25 mouse cellular contexts compared by ENCODE assay signal in genomic region chr1:33733044-33733443, GRCm38 (mm10). TPM values are rescaled to one million over a fixed set of nuclear protein-coding genes. Genes with fewer than 3 reads are reported as not detected.
DNase-seq lines count a peak whose midpoint lies in the region; ATAC-seq and TF ChIP-seq lines count a peak whose summit lies in the region.
"Had no signal": no experiment of that assay in that cellular context is flagged by ENCODE, and none has a peak within 500 bp of the region (broad histone marks: within the 10 kb centered on the region; RNA-seq: fewer than 3 reads in every experiment).

No protein-coding gene starts in this region.

- WGBS in intestine, embryonic 15.5 days, result 86% methylated on average over 9 of the region's 9 CpGs
- 72% methylated on average over 9 of the region's 9 CpGs for WGBS in intestine, postnatal 0 days
- WGBS in midbrain, embryonic 14.5 days, result 93% methylated on average over 9 of the region's 9 CpGs
- 94% methylated on average over 9 of the region's 9 CpGs for WGBS in midbrain, embryonic 10.5 days
- 92% methylated on average over 9 of the region's 9 CpGs for WGBS in forebrain, postnatal 0 days

- DNase-seq in midbrain, embryonic 14.5 days, result no peak
- no peak for DNase-seq in midbrain, embryonic 10.5 days (ENCODE audit: low spot score)
- DNase-seq in Patski (ENCODE audit: low read depth, low spot score), result no peak
- no peak for DNase-seq in adrenal gland, postnatal 25 days
- DNase-seq in forebrain, postnatal 0 days, result no peak
- DNase-seq: adrenal gland, postnatal 14 days; cerebellum, adult 11-12 months; cerebellum, postnatal 14 days; heart, postnatal 10 days; kidney, adult 9 months; kidney, postnatal 4 days; layer of hippocampus, adult 9-11 months; left cerebral cortex, postnatal 4 days; liver; lung, embryonic 14.5 days; thymus, postnatal 4 days had no signal

- no peak overlapping the region for H3K4me3 ChIP-seq in intestine, embryonic 15.5 days (replicated peaks)
- H3K4me3 ChIP-seq in intestine, postnatal 0 days (ENCODE audit: low read depth, low read length), result no peak overlapping the region
- H3K4me3 ChIP-seq in midbrain, embryonic 14.5 days (replicated peaks; ENCODE audit: low read depth, low read length), result no peak overlapping the region
- no peak overlapping the region for H3K4me3 ChIP-seq in midbrain, embryonic 10.5 days
- H3K4me3 ChIP-seq in forebrain, postnatal 0 days (ENCODE audit: low read depth, low read length), result no peak overlapping the region
- H3K4me3 ChIP-seq: erythroblast, embryonic 14.5 days; forebrain, embryonic 13.5 days; left cerebral cortex, adult 2 months had no signal

- no peak overlapping the region for H3K27ac ChIP-seq in intestine, embryonic 15.5 days
- H3K27ac ChIP-seq in intestine, postnatal 0 days (ENCODE audit: low read depth, low read length), result no peak overlapping the region
- no peak overlapping the region for H3K27ac ChIP-seq in midbrain, embryonic 14.5 days (replicated peaks; ENCODE audit: low read depth, low read length)
- H3K27ac ChIP-seq in midbrain, embryonic 10.5 days (replicated peaks), result no peak overlapping the region
- no peak overlapping the region for H3K27ac ChIP-seq in forebrain, postnatal 0 days (ENCODE audit: low read depth, low read length)
- H3K27ac ChIP-seq: forebrain, embryonic 13.5 days; hindbrain, postnatal 0 days; left cerebral cortex, adult 2 months; macrophage had no signal

- H3K9me3 ChIP-seq in intestine, embryonic 15.5 days, result no peaks in the 10 kb centered on the region
- no peaks in the 10 kb centered on the region for H3K9me3 ChIP-seq in intestine, postnatal 0 days (ENCODE audit: control insufficient read depth)
- no peaks in the 10 kb centered on the region for H3K9me3 ChIP-seq in midbrain, embryonic 14.5 days (ENCODE audit: control insufficient read depth, low read length)
- no peaks in the 10 kb centered on the region for H3K9me3 ChIP-seq in midbrain, embryonic 10.5 days (replicated peaks)
- H3K9me3 ChIP-seq in forebrain, postnatal 0 days (ENCODE audit: low read length), result no peaks in the 10 kb centered on the region
- H3K9me3 ChIP-seq: forebrain, embryonic 13.5 days had no signal

- no peak overlapping the region for H3K4me2 ChIP-seq in intestine, embryonic 15.5 days (replicated peaks)
- no peak overlapping the region for H3K4me2 ChIP-seq in intestine, postnatal 0 days (replicated peaks; ENCODE audit: low read depth)
- no peak overlapping the region for H3K4me2 ChIP-seq in midbrain, embryonic 14.5 days (ENCODE audit: low read length)
- H3K4me2 ChIP-seq in forebrain, postnatal 0 days (ENCODE audit: low read depth), result no peak overlapping the region
- H3K4me2 ChIP-seq: forebrain, embryonic 13.5 days; heart, embryonic 11.5 days; lung, embryonic 14.5 days had no signal

- H3K27me3 ChIP-seq in intestine, embryonic 15.5 days (replicated peaks), result no peaks in the 10 kb centered on the region
- H3K27me3 ChIP-seq in intestine, postnatal 0 days (replicated peaks; ENCODE audit: control insufficient read depth, insufficient read depth, low read length), result no peaks in the 10 kb centered on the region
- no peaks in the 10 kb centered on the region for H3K27me3 ChIP-seq in midbrain, embryonic 14.5 days (ENCODE audit: control insufficient read depth, insufficient read depth, low read length)
- no peaks in the 10 kb centered on the region for H3K27me3 ChIP-seq in midbrain, embryonic 10.5 days (ENCODE audit: low read depth, poor library complexity, severe bottlenecking)
- H3K27me3 ChIP-seq in Patski, result no peaks in the 10 kb centered on the region
- no peaks in the 10 kb centered on the region for H3K27me3 ChIP-seq in forebrain, postnatal 0 days (ENCODE audit: insufficient read depth, low read length)
- H3K27me3 ChIP-seq: forebrain, embryonic 13.5 days had no signal

- in situ Hi-C loops in Patski (cut with MboI; ENCODE audit: low pct_unique_long_range_greater_than_20kb), result loop anchor here (5.0 kb wide), 1 partner anchor 46 kb away; no protein-coding TSS in a partner anchor

- no peak overlapping the region for H3K9ac ChIP-seq in intestine, embryonic 15.5 days
- H3K9ac ChIP-seq in intestine, postnatal 0 days (ENCODE audit: low read depth, low read length), result no peak overlapping the region
- no peak overlapping the region for H3K9ac ChIP-seq in midbrain, embryonic 14.5 days (replicated peaks; ENCODE audit: low read length)
- H3K9ac ChIP-seq in forebrain, postnatal 0 days, result no peak overlapping the region
- H3K9ac ChIP-seq: forebrain, embryonic 13.5 days; lung, embryonic 14.5 days had no signal

- no peak for TF ChIP-seq CTCF in intestine, postnatal 0 days (IDR thresholded peaks at IDR 0.05; ENCODE audit: low read depth)
- TF ChIP-seq CTCF in Patski (IDR thresholded peaks at IDR 0.05), result no peak
- no peak for TF ChIP-seq CTCF in forebrain, postnatal 0 days (IDR thresholded peaks at IDR 0.05; ENCODE audit: low read depth)

- POLR2A ChIA-PET in Patski (lab: Charles Lee), result interaction anchor here (0.6 kb wide), 1 partner anchor 70 kb away, joined by 3 read pairs; no protein-coding TSS in a partner anchor

- peaks cover 7% of the 10 kb centered on the region; the same call in 1 of the 2 replicates for H3K36me3 ChIP-seq in intestine, embryonic 15.5 days
- peaks cover 37% of the 10 kb centered on the region for H3K36me3 ChIP-seq in intestine, postnatal 0 days (ENCODE audit: control insufficient read depth, insufficient read depth)
- H3K36me3 ChIP-seq in midbrain, embryonic 14.5 days (ENCODE audit: control insufficient read depth, insufficient read depth, low read length), result peaks cover 77% of the 10 kb centered on the region
- H3K36me3 ChIP-seq in midbrain, embryonic 10.5 days, result peaks cover 99% of the 10 kb centered on the region
- H3K36me3 ChIP-seq in forebrain, postnatal 0 days (ENCODE audit: insufficient read depth), result peaks cover 50% of the 10 kb centered on the region

- no peaks in the 10 kb centered on the region for H3K4me1 ChIP-seq in intestine, embryonic 15.5 days (replicated peaks)
- no peaks in the 10 kb centered on the region for H3K4me1 ChIP-seq in intestine, postnatal 0 days (replicated peaks; ENCODE audit: control insufficient read depth, insufficient read depth, low read length)
- no peaks in the 10 kb centered on the region for H3K4me1 ChIP-seq in midbrain, embryonic 14.5 days (ENCODE audit: control insufficient read depth, insufficient read depth, low read length)
- no peaks in the 10 kb centered on the region for H3K4me1 ChIP-seq in midbrain, embryonic 10.5 days
- H3K4me1 ChIP-seq in forebrain, postnatal 0 days (ENCODE audit: insufficient read depth), result no peaks in the 10 kb centered on the region
- H3K4me1 ChIP-seq: forebrain, embryonic 13.5 days had no signal

- CTCF ChIA-PET in Patski (lab: Charles Lee), result interaction anchor here (1.1 to 5.6 kb wide), 5 partner anchors 10 to 61 kb away, joined by 3 to 30 read pairs (median 9); partner anchors contain the start of gene Prim2

- ATAC-seq in intestine, embryonic 15.5 days, result peak; percentile 51; the same call in 1 of the 2 replicates
- ATAC-seq in intestine, postnatal 0 days, result no peak
- ATAC-seq in midbrain, embryonic 14.5 days (ENCODE audit: low FRiP score, low TSS enrichment), result 0 out of 2 replicates have a peak, but pooled peaks have one; percentile 31
- peak; percentile 94 for ATAC-seq in Patski
- ATAC-seq in megakaryocyte-erythroid progenitor cell, adult 5-6 weeks (replicated peaks; ENCODE audit: low FRiP score, low TSS enrichment, poor library complexity, severe bottlenecking), result 0 out of 2 replicates have a peak, but pooled peaks have one; percentile 18
- no peak for ATAC-seq in forebrain, postnatal 0 days
- ATAC-seq: forebrain, embryonic 13.5 days; hindbrain, postnatal 0 days had no signal

RNA-seq across cellular contexts. Expression of gene Rab23, which starts 13.4 kb away (rescaled TPM):
- polyA plus RNA-seq in intestine, embryonic 15.5 days (2015; fragmentation: Nextera tagmentation; extraction: Ambion mirVana), result 18.1 and 19.1 TPM in 2 replicates
- polyA plus RNA-seq in intestine, postnatal 0 days (2015; fragmentation: Nextera tagmentation; extraction: Ambion mirVana), result 9.7 and 11.5 TPM in 2 replicates
- polyA plus RNA-seq in midbrain, embryonic 14.5 days (2014; fragmentation: Nextera tagmentation; extraction: Ambion mirVana), result 24.6 and 29.9 TPM in 2 replicates
- 30.9 and 33.2 TPM in 2 replicates for polyA plus RNA-seq in midbrain, embryonic 10.5 days (2016; fragmentation: Nextera tagmentation; extraction: Ambion mirVana)
- polyA plus RNA-seq in Patski (2021), result 23.3 TPM
- total RNA-seq in megakaryocyte-erythroid progenitor cell, adult 5-6 weeks (2014; fragmentation: Nextera tagmentation), result 1.6 and 3.5 TPM in 2 replicates
- total RNA-seq in megakaryocyte-erythroid progenitor cell, adult 5-6 weeks (2017), result 0.99 and 4.2 TPM in 2 replicates
- total RNA-seq in adrenal gland, postnatal 25 days (2021), result 11.0 and 17.6 TPM in 2 replicates
- total RNA-seq in forebrain, postnatal 0 days (2014; rRNA removed), result 9.0 and 13.8 TPM in 2 replicates
- polyA plus RNA-seq in forebrain, postnatal 0 days (2015; fragmentation: Nextera tagmentation; extraction: Ambion mirVana), result 21.1 and 25.4 TPM in 2 replicates

RNA-seq across cellular contexts. Expression of gene Bag2, which starts 24.6 kb away (rescaled TPM):
- 55.8 and 56.3 TPM in 2 replicates for polyA plus RNA-seq in intestine, embryonic 15.5 days (2015; fragmentation: Nextera tagmentation; extraction: Ambion mirVana)
- polyA plus RNA-seq in intestine, postnatal 0 days (2015; fragmentation: Nextera tagmentation; extraction: Ambion mirVana), result 26.0 and 27.4 TPM in 2 replicates
- 19.8 and 22.2 TPM in 2 replicates for polyA plus RNA-seq in midbrain, embryonic 14.5 days (2014; fragmentation: Nextera tagmentation; extraction: Ambion mirVana)
- polyA plus RNA-seq in midbrain, embryonic 10.5 days (2016; fragmentation: Nextera tagmentation; extraction: Ambion mirVana), result 39.0 and 52.2 TPM in 2 replicates
- polyA plus RNA-seq in Patski (2021), result 194 TPM
- 66.0 and 89.5 TPM in 2 replicates for total RNA-seq in megakaryocyte-erythroid progenitor cell, adult 5-6 weeks (2014; fragmentation: Nextera tagmentation)
- total RNA-seq in megakaryocyte-erythroid progenitor cell, adult 5-6 weeks (2017), result 64.8 and 76.6 TPM in 2 replicates
- 14.0 and 16.4 TPM in 2 replicates for total RNA-seq in adrenal gland, postnatal 25 days (2021)
- 26.5 and 33.1 TPM in 2 replicates for total RNA-seq in forebrain, postnatal 0 days (2014; rRNA removed)
- polyA plus RNA-seq in forebrain, postnatal 0 days (2015; fragmentation: Nextera tagmentation; extraction: Ambion mirVana), result 27.6 and 29.0 TPM in 2 replicates

Comparison
In these comparisons a context has a peak if more than half of its experiments do, and no peak if none do; other contexts are left out.
1. ATAC-seq: peak in intestine, embryonic 15.5 days (single experiment), midbrain, embryonic 14.5 days (single experiment), Patski (single experiment) and megakaryocyte-erythroid progenitor cell, adult 5-6 weeks (single experiment); none in intestine, postnatal 0 days (single experiment) and forebrain, postnatal 0 days (single experiment).